Mouse (Mus musculus) hindbrain, postnatal 0 days (tissue): Measurements from ENCODE around the gene Necap2. TPM values are rescaled to one million over a fixed set of nuclear protein-coding genes. Genes with fewer than 3 reads are reported as not detected.

Source experiments
- ATAC-seq: fragments of 200-750 bp; cut with Nextera tagmentation; 2 replicates; pipeline ENCODE4 v1.8.0; 2017; ENCODE audit warnings: mild to moderate bottlenecking, moderate TSS enrichment, moderate library complexity
- DNase-seq: peaks from one replicate; pipeline ENCODE4 v3.0.0-alpha.2; 2015; ENCODE audit warnings: low spot score
- H3K27ac ChIP-seq: fragments of 300-500 bp; sonication (generic); 2 replicates; pipeline ENCODE4 v1.5.1; 2014; ENCODE audit warnings: mild to moderate bottlenecking
- H3K27me3 ChIP-seq: fragments of 300-500 bp; sonication (generic); 2 replicates; pipeline ENCODE4 v1.6.1; 2014; ENCODE audit warnings: low read length, mixed read lengths; ENCODE audit not compliant: insufficient read depth
- H3K36me3 ChIP-seq: fragments of 300-500 bp; sonication (generic); 2 replicates; pipeline ENCODE4 v1.6.1; 2014; ENCODE audit warnings: low read length, mixed read lengths; ENCODE audit not compliant: insufficient read depth
- H3K4me1 ChIP-seq: fragments of 300-500 bp; sonication (generic); 2 replicates; pipeline ENCODE4 v1.6.1; 2014; ENCODE audit warnings: antibody characterized with exemption, low read length, mixed read lengths; ENCODE audit not compliant: insufficient read depth
- H3K4me2 ChIP-seq: fragments of 300-500 bp; sonication (generic); 2 replicates; pipeline ENCODE4 v1.6.1; 2014; ENCODE audit warnings: low read depth, mild to moderate bottlenecking, low read length, moderate library complexity, mixed read lengths
- H3K4me3 ChIP-seq: fragments of 300-500 bp; sonication (generic); 2 replicates; pipeline ENCODE4 v1.5.1; 2014; ENCODE audit warnings: low read length
- H3K9ac ChIP-seq: fragments of 300-500 bp; sonication (generic); replicated peaks from 2 replicates; pipeline ENCODE4 v1.6.1; 2014; ENCODE audit warnings: mild to moderate bottlenecking, low read length, moderate library complexity, mixed read lengths
- H3K9me3 ChIP-seq: fragments of 300-500 bp; sonication (generic); 2 replicates; pipeline ENCODE4 v1.6.1; 2016; ENCODE audit warnings: low read length, mixed read lengths
- CTCF ChIP-seq: IDR thresholded peaks from 2 replicates; pipeline ENCODE4 v1.5.1; 2016; ENCODE audit warnings: antibody characterized with exemption, control low read depth, low read depth
- WGBS: fragments of 180-500 bp; shearing (Covaris S2); extraction: QIAGEN DNeasy Blood & Tissue Kit; methylation state at CpG from one replicate; pipeline ENCODE4 v1.1.7; 2014; 5-methylcytosine and 5-hydroxymethylcytosine counted together
- polyA plus RNA-seq: library from polyadenylated mRNA; unstranded; fragments of >200 nt; fragmentation: Nextera tagmentation; extraction: Ambion mirVana; gene quantifications from 2 replicates; pipeline ENCODE4 v1.2.1, GENCODE M21; 2015
- total RNA-seq: library from RNA; depleted of rRNA; stranded (reverse); fragments of >200 nt; gene quantifications from 2 replicates; pipeline ENCODE4 v1.2.3, GENCODE M21; 2014

Gene Necap2
- total and polyA plus RNA-seq, 2 experiments from 2014 or later, result 51.5 to 67.5 TPM

- peak overlapping the region; percentile 36; the same call in 1 of the 2 replicates for H3K27ac ChIP-seq
- H3K4me2 ChIP-seq, result no peak overlapping the region
- 0 out of 2 replicates have a peak overlapping the region, but pooled peaks have one; percentile 23 for H3K9ac ChIP-seq
- no peaks in the 10 kb centered on the region for H3K27me3 ChIP-seq
- 52% methylated on average over 12 of the region's 12 CpGs for WGBS
- no peak overlapping the region for H3K4me3 ChIP-seq
- no peaks in the 10 kb centered on the region for H3K9me3 ChIP-seq
- no peak for TF ChIP-seq CTCF
- H3K4me1 ChIP-seq, result no peaks in the 10 kb centered on the region
- ATAC-seq (no peak), DNase-seq (peak; percentile 58)
- peaks cover 59% of the 10 kb centered on the region for H3K36me3 ChIP-seq
These were observed 11.2 kb downstream of the Necap2 start for GRCm38 (mm10) chr4:141066709-141067515.

DNA sequence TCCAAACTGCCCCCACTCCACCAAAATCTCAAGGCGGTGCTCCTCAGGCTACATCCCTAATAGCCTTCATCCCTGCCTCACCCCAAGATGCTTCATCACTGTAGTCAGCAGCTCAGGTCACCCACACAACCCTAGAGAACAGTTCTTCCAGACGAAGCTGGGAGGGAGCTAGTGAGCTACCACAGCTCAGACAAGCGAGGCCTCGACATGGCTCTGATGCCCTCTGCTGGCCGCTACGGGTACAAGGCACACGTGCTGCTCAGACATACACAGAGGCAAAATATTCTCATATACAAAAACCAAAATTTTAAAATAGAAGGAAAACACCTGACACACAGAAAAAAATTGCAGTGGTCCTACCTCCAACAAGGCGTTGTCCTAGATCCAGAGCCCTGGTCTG lies 13.0 kb downstream of the Necap2 start:
- Histone ChIP-seq H3K4me1 (no peaks in the 10 kb centered on the region), H3K9ac (no peak overlapping the region), H3K9me3 (no peaks in the 10 kb centered on the region), H3K4me3 (no peak overlapping the region), H3K36me3 (peaks cover 41% of the 10 kb centered on the region), H3K4me2 (no peak overlapping the region), H3K27ac (no peak overlapping the region), H3K27me3 (no peaks in the 10 kb centered on the region)
- peak; percentile 99 for TF ChIP-seq CTCF
- peak; percentile 96 for DNase-seq
- 4% methylated on average over 8 of the region's 8 CpGs for WGBS
- peak; percentile 33 for ATAC-seq

DNA sequence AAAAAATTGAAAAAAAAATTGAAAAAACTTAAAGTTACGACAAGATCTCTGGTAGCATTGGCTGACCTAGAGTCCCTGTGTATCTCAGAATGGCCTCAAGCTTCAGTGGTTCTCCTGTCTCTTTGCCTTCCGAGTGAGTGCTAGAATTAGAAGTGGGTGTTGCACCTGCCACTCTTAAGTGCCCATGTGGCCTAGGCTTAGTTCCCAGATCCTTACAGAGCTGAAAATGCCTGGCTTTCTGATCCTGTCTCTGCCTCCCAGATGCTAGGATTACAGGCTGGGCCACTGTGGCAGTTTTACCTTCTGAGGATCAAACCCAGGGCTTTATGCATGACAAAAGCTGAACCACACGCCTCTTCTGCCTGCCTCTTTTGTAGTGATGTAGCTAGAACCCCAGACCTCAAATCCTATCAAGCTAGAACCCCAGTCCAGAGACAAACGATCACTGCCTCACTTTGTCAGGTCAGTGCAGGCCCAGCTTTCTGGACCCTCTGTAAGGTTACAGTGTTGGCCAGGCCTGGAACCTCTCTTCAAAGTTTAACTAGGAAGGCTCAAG lies 14.0 kb downstream of the Necap2 start:
- DNase-seq, result no peak
- Histone ChIP-seq H3K9ac (no peak overlapping the region), H3K9me3 (no peaks in the 10 kb centered on the region), H3K27ac (no peak overlapping the region), H3K4me2 (no peak overlapping the region), H3K27me3 (no peaks in the 10 kb centered on the region), H3K36me3 (peaks cover 33% of the 10 kb centered on the region), H3K4me3 (no peak overlapping the region), H3K4me1 (no peaks in the 10 kb centered on the region)
- no peak for TF ChIP-seq CTCF
- 82% methylated on average over 4 of the region's 4 CpGs for WGBS
- no peak for ATAC-seq

DNA sequence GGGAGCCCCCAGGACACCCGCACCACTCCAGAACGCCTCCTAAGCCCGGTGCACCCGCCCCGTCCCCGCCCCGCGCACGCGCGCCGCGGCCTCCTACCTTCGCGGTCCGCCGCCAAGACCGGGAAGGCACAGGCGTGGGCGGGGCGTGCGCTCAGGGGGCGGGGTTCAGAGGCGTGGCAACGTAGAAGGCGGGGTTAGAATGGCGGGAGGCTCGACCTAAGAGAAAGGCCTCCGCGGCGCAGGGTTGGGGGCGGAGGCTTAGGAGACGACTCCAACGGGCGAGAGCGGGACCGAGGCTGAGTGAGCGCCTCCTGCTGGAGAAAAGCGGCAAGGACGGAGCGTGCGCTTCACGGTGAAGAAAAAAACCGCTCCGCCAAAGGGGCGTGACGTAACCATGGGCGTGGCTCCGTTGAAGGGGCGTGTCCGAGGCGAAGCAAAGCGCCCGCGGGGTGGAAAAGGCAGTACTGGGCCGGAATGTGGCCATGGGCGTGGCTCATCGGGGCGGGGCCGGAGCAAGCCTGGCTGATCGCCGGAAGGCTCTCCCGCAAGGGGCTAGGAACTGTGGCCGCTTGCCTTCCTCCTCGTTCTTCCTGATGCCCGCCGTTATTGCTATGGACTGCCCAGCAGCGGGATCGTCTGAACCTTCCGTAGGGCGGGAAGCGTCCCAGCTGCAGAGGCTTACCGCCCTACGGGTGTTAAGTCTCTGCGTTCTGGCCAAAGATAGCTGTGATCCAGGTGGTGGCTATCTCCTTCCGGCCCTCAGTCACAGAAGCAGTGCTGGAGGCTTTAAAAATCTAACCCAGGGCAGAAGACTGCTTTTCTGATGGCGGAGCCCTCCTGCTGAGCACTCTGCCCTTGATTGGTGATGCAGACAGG lies 17.5 kb downstream of the Necap2 start, which contains the start of gene Crocc:
Gene Crocc (minus strand): TSS at position 125 of the 876 bp plus-strand sequence.
- Histone ChIP-seq H3K27ac (peak within 1 kb of the TSS; percentile 87), H3K27me3 (no peaks in the 10 kb centered on the region), H3K36me3 (peaks cover 2% of the 10 kb centered on the region; the same call in 1 of the 2 replicates), H3K9me3 (no peaks in the 10 kb centered on the region), H3K4me1 (no peaks in the 10 kb centered on the region), H3K9ac (peak within 1 kb of the TSS; percentile 76), H3K4me2 (peak within 1 kb of the TSS; percentile 84), H3K4me3 (peak within 1 kb of the TSS; percentile 58)
- DNase-seq (peak; percentile 99), ATAC-seq (peak; percentile 97)
- TF ChIP-seq CTCF, result peak; percentile 97
- WGBS, result under 1% methylated on average over 76 of the region's 77 CpGs

DNA sequence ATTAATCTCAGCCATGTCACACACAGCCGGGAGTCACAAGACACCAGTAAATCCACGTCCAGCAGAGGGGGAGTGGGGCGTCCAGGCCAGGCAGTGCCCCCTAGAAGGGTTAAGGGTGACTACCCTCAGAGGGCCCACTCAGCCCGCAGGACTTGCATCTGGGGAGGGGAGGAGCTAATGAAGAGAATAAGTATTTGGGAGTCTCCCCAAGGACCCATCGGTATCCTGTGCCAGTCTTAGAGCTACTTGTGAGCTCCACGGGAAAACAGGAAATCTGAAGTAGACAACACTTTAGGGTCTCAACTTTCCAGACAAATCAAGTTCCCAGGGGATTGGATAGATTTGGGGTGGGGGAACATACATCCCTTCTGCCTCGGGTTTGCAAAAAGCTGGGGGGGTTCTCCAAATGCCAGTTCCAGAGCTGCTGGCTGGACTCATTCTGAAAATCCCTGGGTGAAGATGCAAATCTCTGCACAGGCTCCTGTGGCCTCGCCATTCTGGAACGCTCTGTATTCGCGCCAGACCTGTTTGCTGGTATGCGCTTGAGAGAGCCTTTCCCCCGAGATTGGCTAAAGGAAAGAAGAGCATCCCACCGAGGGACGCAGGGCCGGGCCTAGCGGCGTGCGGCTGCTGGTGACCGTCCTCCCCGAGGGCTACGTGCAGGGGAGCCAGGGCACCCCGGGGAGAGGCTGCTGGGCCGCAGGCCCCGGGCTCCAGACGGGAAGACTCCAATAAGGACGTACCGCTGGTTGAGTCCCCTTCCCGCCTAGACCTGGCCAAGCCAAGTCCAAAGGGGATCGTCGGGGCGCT lies 18.3 kb downstream of the Necap2 start:
- peak overlapping the region; percentile 76 for H3K9ac ChIP-seq
- DNase-seq (peak; percentile 17), ATAC-seq (no peak; the same call in 1 of the 2 replicates)
- no peaks in the 10 kb centered on the region for H3K27me3 ChIP-seq
- no peaks in the 10 kb centered on the region for H3K36me3 ChIP-seq
- peak overlapping the region; percentile 84 for H3K4me2 ChIP-seq
- H3K4me1 ChIP-seq, result no peaks in the 10 kb centered on the region
- H3K27ac ChIP-seq, result peak overlapping the region; percentile 87
- H3K9me3 ChIP-seq, result no peaks in the 10 kb centered on the region
- peak overlapping the region; percentile 58 for H3K4me3 ChIP-seq
- WGBS, result 2% methylated on average over 32 of the region's 32 CpGs
- no peak for TF ChIP-seq CTCF

- Histone ChIP-seq H3K27ac (no peak overlapping the region), H3K4me3 (no peak overlapping the region), H3K4me2 (no peak overlapping the region), H3K27me3 (no peaks in the 10 kb centered on the region), H3K36me3 (no peaks in the 10 kb centered on the region), H3K4me1 (peaks cover under 1% of the 10 kb centered on the region; the same call in 1 of the 2 replicates), H3K9me3 (no peaks in the 10 kb centered on the region), H3K9ac (no peak overlapping the region)
- 78% methylated on average over 8 of the region's 9 CpGs for WGBS
- ATAC-seq, result no peak
- DNase-seq, result no peak
- TF ChIP-seq CTCF, result no peak
These were observed 19.3 kb downstream of the Necap2 start for GRCm38 (mm10) chr4:141058835-141059234.
